Mouse (Mus musculus): Measurements from ENCODE around the gene Gas6.

The Gas6 gene

GRCm38 (mm10) chr8:13459431-13459830, 34.9 kb downstream of the Gas6 start:
- DNase-seq: no peak

DNA sequence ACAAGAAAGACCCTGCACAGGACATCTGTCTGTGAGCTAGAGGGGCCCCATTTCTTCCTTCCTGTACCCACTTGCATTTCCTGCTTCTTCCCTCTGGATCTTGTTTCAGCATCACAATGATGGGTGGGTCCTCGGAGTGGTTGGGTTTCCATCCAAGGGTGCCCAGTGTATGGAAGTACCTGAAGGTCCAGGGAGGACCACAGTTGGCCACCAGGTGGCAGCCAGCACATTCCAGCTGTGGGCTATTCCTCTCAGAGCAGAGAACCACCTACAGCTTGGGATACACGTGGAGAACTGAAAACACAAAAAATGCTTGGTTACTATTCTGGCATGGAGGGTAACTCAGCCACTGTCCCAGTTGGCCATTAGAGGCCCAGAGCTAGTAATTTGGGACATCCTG, 39.0 kb downstream of the Gas6 start:
- DNase-seq: peak; percentile 81

DNA sequence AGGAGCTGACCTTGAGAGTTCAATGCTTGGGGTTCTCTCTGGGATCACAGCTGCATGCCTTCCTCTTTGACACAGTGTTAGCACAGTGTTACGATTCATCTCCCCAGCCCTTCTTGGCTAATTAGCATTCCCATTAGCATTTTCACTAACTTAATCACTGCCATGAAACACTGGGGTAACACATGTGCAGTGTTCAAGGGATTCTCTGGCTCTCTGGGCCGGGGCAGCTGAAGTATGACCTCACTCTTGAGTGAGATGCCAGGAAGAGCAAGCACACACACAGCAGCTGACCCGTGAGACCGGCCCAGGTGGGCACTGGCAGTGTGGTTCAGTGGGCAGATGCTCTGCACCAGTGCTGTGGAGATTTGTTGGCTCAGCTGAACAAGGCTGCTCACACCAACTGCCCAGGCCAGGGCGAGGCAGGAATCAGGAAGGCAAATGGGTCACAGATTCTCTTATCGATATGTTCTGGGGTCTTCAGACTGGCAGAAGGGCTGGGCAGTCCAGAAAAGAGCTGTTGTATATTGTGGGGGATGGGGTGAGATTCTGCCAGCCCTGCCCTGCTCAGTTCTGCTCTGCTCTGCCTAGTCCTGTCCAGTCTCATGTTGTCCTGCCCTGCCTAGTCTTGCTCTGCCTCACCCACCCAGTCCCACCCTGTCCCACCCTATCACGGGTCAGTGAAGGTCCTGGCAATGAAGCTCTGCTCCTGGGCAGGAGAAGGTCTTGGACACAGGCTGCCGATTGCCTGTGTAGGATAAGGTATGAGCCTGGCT, 39.8 kb downstream of the Gas6 start:
- no peak for DNase-seq

- no peak for DNase-seq
Observed at GRCm38 (mm10) chr8:13451747-13452277, 42.5 kb downstream of the Gas6 start.

DNA sequence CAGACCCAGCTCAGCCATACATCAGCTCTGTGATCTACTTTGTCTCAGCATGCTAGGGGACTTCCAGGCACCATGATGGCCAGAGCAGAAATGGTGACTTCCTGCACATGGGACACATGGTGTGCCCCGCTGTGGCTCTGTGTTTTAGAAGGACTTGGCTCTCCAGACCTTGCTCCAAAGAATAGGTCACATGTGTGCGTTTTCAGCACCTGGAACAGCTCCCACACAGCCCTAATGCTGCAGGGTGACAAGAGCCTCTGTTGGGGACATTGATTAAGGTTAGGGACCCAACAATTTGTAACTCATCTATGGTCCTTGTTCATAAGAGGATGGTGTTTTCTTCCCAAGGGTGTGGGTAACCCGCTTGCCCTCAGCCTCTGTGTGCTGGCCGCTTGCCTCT, 46.1 kb downstream of the Gas6 start:
- peak; percentile 48 for DNase-seq

DNA sequence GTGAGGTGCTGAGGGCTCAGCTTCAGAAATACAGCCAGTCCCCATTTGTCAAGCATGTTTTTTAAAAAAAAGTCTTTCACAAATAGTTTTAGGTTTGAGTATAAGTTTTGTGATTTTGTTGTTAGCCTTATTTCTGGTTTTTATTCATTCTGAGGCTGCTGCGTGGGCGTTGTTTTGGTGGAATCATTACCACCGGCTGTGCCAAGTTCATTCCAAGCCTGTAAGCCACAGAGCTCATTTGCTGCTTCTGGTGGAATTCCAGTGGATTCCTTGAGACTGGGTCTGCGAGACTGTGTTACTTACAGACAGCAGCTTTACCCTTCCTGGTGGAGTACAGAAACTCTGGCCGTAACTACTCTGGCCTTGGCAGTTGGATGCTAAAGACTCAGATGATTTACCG, 47.8 kb downstream of the Gas6 start:
- no peak for DNase-seq

DNA sequence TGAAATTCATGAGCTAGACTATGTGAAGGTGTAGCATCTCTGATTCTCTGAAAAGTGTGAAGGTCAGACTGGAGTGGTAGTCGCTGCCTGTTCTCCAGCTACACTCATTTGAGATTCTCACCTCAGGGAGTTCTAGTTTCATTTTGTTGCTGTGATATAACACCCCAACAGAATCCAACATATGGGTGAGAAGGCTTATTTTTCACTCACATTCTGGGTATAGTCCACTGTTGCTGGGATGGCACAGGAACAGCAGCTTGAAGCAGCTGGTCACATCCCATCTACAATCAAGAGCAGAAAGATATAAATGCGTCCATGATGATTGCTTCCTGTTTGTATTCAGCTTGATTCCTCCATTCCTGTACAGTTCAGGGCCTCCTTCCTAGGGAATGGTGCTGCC, 52.1 kb downstream of the Gas6 start:
- DNase-seq: no peak

- no peak for DNase-seq
Observed at GRCm38 (mm10) chr8:13437531-13437930, 56.8 kb downstream of the Gas6 start.

GRCm38 (mm10) chr8:13436052-13436451, 58.2 kb downstream of the Gas6 start:
- DNase-seq: no peak

- DNase-seq: no peak
Observed at GRCm38 (mm10) chr8:13434889-13435288, 59.4 kb downstream of the Gas6 start, which contains the start of gene Tmem255b. TSS of gene Tmem255b (plus strand) at chr8:13435189.

DNA sequence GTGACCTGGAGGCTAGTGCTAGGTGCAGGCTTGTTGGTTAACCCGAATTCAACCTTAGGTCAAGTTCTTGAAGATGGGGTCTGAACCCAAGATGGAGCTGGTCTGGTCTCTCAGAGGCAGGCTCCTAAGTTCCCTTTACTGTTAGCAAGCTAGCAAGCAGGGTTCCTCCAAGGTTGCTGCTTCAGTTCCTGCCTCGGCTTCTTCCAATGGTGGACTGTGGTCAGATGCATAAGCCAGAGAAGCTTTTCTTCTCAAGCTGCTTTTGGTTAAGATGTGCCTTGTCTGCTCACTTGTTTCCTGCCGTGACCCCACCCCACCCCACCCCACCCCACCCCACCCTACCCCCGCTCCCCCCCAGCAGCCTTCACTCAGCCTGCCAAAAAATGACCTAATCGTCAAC, 61.2 kb downstream of the Gas6 start:
- no peak for DNase-seq

GRCm38 (mm10) chr8:13430866-13431265, 63.4 kb downstream of the Gas6 start:
- DNase-seq: no peak

- no peak for DNase-seq
Observed at GRCm38 (mm10) chr8:13430412-13430811, 63.9 kb downstream of the Gas6 start.

- DNase-seq: no peak
Observed at GRCm38 (mm10) chr8:13428156-13428555, 66.1 kb downstream of the Gas6 start.

DNA sequence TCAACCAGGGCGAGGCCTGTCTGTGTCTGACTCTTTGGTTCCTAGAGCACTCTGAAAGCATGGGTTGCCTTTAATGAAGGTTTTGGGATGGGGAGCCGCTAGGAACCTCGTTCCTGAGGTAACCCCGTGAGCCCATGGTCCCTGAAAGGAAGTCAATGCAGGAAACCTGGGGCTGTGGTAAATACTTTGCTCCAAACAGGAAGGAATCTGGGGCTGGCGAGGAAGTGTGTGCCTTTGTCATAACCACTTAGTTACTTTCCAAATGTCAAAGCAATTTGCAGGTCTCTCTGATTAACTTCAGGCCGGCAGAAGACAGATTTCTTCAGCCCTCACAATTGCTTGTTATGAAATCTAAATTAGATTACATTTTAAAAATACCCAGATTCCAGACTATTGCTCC, 66.9 kb downstream of the Gas6 start:
- DNase-seq: peak; percentile 38

GRCm38 (mm10) chr8:13420970-13421369, 73.3 kb downstream of the Gas6 start:
- DNase-seq: no peak

DNA sequence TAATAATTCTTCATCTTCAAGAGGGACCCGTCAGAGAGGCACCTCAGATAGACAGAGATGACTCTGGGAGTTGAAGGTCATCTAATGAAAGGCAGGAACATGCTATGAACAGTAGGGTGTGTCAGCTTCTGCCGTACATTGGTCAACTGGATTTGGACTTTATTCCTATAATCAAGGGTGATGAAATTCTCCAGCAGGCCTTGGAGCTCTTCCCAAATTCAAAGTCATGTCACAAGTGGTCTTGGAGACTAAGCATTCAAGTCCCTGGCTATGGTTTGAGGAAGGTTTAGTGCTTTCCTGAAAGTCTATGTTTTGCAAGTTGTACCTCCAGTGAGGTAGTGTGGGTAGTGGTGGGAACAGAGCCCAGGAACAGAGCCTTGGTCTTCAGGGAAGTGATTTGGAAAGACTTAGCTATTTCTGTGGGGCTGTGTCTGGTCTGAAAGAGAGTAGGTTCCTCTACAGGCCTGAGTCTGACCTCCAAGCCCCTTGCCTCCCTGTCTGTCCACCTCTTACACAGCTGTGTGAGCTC, 75.1 kb downstream of the Gas6 start:
- no peak for DNase-seq

- no peak for DNase-seq
Observed at GRCm38 (mm10) chr8:13415879-13416278, 78.4 kb downstream of the Gas6 start.
